Mouse (Mus musculus): ENCODE measurements around the gene Ttc7b.

DNA sequence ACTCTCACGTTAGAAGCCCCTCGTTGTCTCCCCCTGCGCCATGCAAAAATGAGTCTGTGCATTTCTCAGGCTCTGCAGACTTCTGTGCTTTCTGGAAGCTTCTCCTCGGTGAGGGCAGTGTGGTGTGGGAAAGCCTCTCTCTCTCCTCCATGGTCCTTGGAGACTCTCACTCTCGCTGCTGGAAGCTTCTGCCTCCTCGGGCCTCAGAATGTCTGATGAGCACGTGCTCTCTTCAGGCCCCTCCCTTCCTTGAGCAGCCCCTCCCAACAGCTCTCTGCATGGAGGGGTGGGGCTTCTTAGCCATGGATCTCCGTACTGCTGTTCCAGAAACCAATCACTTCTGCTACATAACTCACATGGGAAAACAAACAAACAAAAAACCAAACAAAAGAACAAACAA, 242.3 kb downstream of the Ttc7b start:
- TF ChIP-seq CTCF (IDR thresholded peaks at IDR 0.05; ENCODE audit: borderline replicate concordance, insufficient read depth, low read length) = no peak
- no peak for TF ChIP-seq POLR2A (IDR thresholded peaks at IDR 0.05; ENCODE audit: low read depth, low read length)

Data from embryonic fibroblast, embryonic 13.5 days (primary cell).